Mouse (Mus musculus): Measurements from ENCODE around the gene Osbpl3. TPM values are rescaled to one million over a fixed set of nuclear protein-coding genes. Genes with fewer than 3 reads are reported as not detected.

Gene Osbpl3
- 1 to 10 TPM; 5.0 to 5.8 TPM for total RNA-seq (2021)
- long read RNA-seq, experiment 1, partial matches to known transcripts: 0 of 1 reads
- long read RNA-seq, experiment 1, other reads (novel, unspliced or antisense): 1 of 1 reads
- long read RNA-seq, experiment 2, partial matches to known transcripts: 0 of 3 reads
- long read RNA-seq, experiment 2, other reads (novel, unspliced or antisense): 2 of 3 reads

GRCm38 (mm10) chr6:50455829-50456469 lies at the start of gene Osbpl3:
Osbpl3 (minus strand) TSS chr6:50456201.
- intact Hi-C loops (cut with DNase I; ENCODE audit: low total_unique reads): no loop called here
- DNase-seq: peak; percentile 87

- intact Hi-C loops (cut with DNase I; ENCODE audit: low total_unique reads): no loop called here
- no peak for DNase-seq
These were observed 49.5 kb upstream of the Osbpl3 start for GRCm38 (mm10) chr6:50505531-50505930.

GRCm38 (mm10) chr6:50504711-50505110 lies 48.7 kb upstream of the Osbpl3 start:
- intact Hi-C loops (cut with DNase I; ENCODE audit: low total_unique reads): no loop called here
- DNase-seq: no peak

GRCm38 (mm10) chr6:50503779-50504178 lies 47.8 kb upstream of the Osbpl3 start:
- DNase-seq: no peak
- intact Hi-C loops (cut with DNase I; ENCODE audit: low total_unique reads): no loop called here

DNA sequence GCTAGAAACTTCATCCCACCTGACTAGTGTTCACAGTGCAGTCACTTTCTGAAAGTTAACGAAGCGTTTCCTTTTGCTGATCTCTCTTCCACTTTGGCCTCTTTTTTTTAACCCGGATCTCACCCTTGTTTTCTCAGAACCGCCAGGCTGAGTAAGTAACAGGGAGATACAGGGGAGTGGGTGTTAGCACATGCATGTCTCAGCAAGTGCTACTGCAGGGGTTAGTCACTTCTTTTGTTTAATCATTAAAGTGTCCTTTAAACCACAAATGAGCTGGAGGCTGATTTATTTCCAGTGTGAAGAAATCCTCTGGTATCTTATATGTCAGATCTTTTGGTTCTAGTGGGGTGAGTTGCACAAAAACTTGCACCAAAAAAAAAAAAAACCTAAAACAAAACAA lies 47.0 kb upstream of the Osbpl3 start:
- intact Hi-C loops (cut with DNase I; ENCODE audit: low total_unique reads): no loop called here
- no peak for DNase-seq

DNA sequence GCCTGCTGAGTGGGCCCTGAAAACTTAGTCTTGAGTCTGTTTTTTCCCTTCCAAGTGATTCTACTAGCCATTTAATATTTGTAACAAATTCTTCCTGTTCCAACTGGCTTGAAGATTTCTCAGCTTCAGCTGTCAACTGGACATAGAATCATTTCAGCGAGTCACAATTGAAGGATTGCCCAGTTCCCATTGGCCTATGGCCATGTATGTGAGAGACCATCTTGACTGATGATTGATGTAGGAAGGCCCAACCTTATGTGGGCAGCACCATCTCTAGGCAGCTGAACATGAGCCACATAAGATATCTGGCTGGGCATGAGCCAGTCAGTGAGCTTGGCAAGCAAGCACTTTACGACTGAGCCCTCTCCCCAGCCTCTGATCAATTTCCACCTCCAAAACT lies 42.3 kb upstream of the Osbpl3 start:
- intact Hi-C loops (cut with DNase I; ENCODE audit: low total_unique reads): no loop called here
- peak; percentile 11 for DNase-seq

- intact Hi-C loops (cut with DNase I; ENCODE audit: low total_unique reads): no loop called here
- DNase-seq: no peak
These were observed 34.5 kb upstream of the Osbpl3 start for GRCm38 (mm10) chr6:50490519-50490918.

GRCm38 (mm10) chr6:50489380-50489779 lies 33.4 kb upstream of the Osbpl3 start:
- intact Hi-C loops (cut with DNase I; ENCODE audit: low total_unique reads): no loop called here
- no peak for DNase-seq

GRCm38 (mm10) chr6:50486035-50486902 lies 30.3 kb upstream of the Osbpl3 start:
- DNase-seq: no peak
- intact Hi-C loops (cut with DNase I; ENCODE audit: low total_unique reads): no loop called here

- DNase-seq: no peak
- intact Hi-C loops (cut with DNase I; ENCODE audit: low total_unique reads): no loop called here
These were observed 27.4 kb upstream of the Osbpl3 start for GRCm38 (mm10) chr6:50483426-50483825.

DNA sequence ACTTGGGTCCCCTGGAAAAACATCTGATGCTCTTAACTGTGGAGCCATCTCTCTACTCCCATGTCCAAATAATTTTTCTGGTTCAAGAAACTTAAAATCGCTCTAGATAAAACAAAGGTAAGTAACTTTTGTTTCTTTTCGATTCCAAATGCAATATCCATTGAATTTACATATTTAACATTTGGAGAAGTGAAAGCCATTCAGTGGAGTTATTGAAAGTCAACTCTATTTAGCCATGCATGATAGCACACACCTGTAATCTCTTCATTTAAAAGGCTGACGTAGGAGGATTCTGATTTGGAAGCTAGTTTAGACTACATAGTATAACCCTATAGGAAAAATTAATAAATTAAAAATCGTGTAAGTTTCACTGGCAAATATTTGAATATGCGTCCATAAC lies 25.5 kb upstream of the Osbpl3 start:
- no peak for DNase-seq
- intact Hi-C loops (cut with DNase I; ENCODE audit: low total_unique reads): no loop called here

- no peak for DNase-seq
- intact Hi-C loops (cut with DNase I; ENCODE audit: low total_unique reads): no loop called here
These were observed 10.4 kb upstream of the Osbpl3 start for GRCm38 (mm10) chr6:50466451-50466850.

DNA sequence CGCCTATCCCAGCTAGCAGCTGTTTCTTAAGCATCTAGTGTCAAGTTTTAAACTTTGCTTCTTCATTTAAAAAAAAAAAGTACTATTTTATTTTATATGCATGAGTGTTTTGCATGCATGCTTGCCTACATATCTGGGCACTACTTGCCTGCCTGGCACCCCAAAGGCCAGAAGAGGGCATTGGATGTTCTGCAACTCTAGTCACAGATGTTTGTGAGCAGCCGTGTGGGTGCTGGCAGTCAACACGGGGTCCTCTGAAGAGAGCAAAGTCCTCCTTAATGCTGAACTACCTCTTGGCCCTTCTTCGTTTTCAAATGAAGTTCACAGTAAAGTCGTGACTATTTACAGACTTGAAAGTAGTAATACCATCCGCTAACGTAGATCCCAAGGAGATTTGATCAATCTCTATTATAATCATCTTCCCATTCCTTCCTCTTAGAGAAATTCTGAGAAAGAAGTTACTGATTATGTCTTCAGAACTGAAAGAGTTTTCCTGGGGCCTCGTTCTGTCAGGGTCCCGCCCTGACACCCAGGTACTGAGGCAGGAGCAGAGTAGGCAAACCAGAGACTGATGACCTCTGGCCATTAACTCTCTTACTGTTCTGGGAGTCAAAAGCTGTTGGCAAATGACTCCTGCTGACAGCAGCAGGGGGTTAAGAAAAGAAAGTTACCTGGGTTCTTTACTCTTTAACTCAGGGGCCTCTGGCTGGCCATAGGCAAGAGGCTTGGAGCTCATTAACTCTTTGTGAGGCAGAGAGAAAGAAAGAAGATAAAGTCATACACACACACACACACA lies 8.9 kb upstream of the Osbpl3 start:
- DNase-seq: no peak
- intact Hi-C loops (cut with DNase I; ENCODE audit: low total_unique reads): no loop called here

DNA sequence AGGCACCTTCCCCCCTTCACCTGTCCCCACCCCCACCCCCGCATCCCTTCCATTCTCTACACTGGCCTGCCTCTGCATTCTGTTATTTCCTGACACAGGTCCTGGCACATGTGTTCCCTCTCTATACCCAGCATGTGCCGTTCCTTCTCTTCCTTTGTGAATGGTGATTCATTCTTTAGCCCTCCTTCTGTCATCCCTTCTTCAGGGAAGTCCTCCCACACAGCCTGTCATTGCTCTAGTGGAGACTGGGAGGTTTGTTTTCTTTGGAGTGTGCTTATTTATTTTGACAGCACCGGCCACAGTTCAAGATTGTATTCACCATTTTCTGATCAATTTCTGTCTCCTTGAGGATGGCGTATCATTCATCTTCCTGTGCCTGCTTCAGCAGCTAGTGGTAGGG lies 6.0 kb upstream of the Osbpl3 start:
- intact Hi-C loops (cut with DNase I; ENCODE audit: low total_unique reads): no loop called here
- no peak for DNase-seq

- no peak for DNase-seq
These were observed 5.6 kb upstream of the Osbpl3 start for GRCm38 (mm10) chr6:50461585-50461984.

DNA sequence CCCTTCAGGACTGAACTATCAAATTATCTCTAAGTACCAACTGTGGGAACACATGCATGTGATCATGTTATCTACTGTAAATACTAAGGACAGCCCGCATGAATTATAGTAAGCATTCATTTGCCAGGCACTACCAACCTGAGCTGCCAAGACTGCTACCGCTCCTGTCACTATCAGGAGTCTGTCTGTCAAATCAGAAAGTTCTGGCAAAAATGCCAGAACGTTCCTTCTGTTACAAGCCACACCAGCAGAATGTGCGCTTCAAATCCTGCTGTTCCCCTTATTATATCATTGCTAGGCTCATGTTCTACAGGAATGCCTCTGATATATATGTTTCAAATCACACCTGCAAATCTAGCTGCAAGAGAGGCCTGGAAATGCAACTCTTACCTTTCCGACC lies 4.6 kb upstream of the Osbpl3 start:
- intact Hi-C loops (cut with DNase I; ENCODE audit: low total_unique reads): no loop called here
- DNase-seq: no peak

More at GRCm38 (mm10) chr6:50461585-50461984, 5.6 kb upstream of the Osbpl3 start:
- intact Hi-C loops (cut with DNase I; ENCODE audit: low total_unique reads): no loop called here

GRCm38 (mm10) chr6:50460246-50460645 lies 4.2 kb upstream of the Osbpl3 start:
- DNase-seq: no peak

GRCm38 (mm10) chr6:50459271-50459670 lies 3.3 kb upstream of the Osbpl3 start:
- intact Hi-C loops (cut with DNase I; ENCODE audit: low total_unique reads): no loop called here
- no peak for DNase-seq

More at GRCm38 (mm10) chr6:50460246-50460645, 4.2 kb upstream of the Osbpl3 start:
- intact Hi-C loops (cut with DNase I; ENCODE audit: low total_unique reads): no loop called here

GRCm38 (mm10) chr6:50457551-50458348 lies 1.7 kb upstream of the Osbpl3 start:
- no peak for DNase-seq
- intact Hi-C loops (cut with DNase I; ENCODE audit: low total_unique reads): no loop called here

Measured in gastrocnemius, postnatal 14 days (tissue).